Mouse (Mus musculus): Measurements from ENCODE around the gene Cd72. TPM values are rescaled to one million over a fixed set of nuclear protein-coding genes. Genes with fewer than 3 reads are reported as not detected.

The Cd72 gene
- 109 and 140 TPM in 2 replicates for polyA plus RNA-seq (2012; rRNA removed)

GRCm38 (mm10) chr4:43454041-43454836 is at the start of gene Cd72:
TSS of gene Cd72 (minus strand) at chr4:43454628.
- WGBS: 7% methylated on average over 20 of the region's 20 CpGs
- Histone ChIP-seq H3K4me1 (ENCODE audit: control insufficient read depth, insufficient read depth, insufficient read length) (peaks cover 36% of the 10 kb centered on the region; the same call in 1 of the 2 replicates), H3K4me3 (ENCODE audit: extremely low read depth, insufficient read depth, insufficient read length) (peak within 1 kb of the TSS; percentile 70), H3K27ac (ENCODE audit: insufficient read depth, low read length) (peak within 1 kb of the TSS; percentile 96), H3K27me3 (ENCODE audit: control insufficient read depth, insufficient read depth, low read length) (no peaks in the 10 kb centered on the region), H3K36me3 (ENCODE audit: control insufficient read depth, insufficient read depth, low read length) (peaks cover 9% of the 10 kb centered on the region; the same call in 1 of the 2 replicates)
- TF ChIP-seq CTCF (IDR thresholded peaks at IDR 0.05; ENCODE audit: extremely low read depth, insufficient read depth, insufficient read length, insufficient replicate concordance) (peak; percentile 45; the same call in 1 of the 2 replicates), POLR2A (IDR thresholded peaks at IDR 0.05; ENCODE audit: low read depth, low read length) (peak; percentile 92)
- peak; percentile 68 to 75 for DNase-seq (ENCODE audit: low read depth in 1 of 2, low spot score in 2 of 2)

- Histone ChIP-seq H3K36me3 (ENCODE audit: control insufficient read depth, insufficient read depth, low read length) (no peaks in the 10 kb centered on the region), H3K27ac (ENCODE audit: insufficient read depth, low read length) (no peak overlapping the region), H3K4me3 (ENCODE audit: extremely low read depth, insufficient read depth, insufficient read length) (no peak overlapping the region), H3K27me3 (ENCODE audit: control insufficient read depth, insufficient read depth, low read length) (no peaks in the 10 kb centered on the region), H3K4me1 (ENCODE audit: control insufficient read depth, insufficient read depth, insufficient read length) (peaks cover 16% of the 10 kb centered on the region)
- TF ChIP-seq POLR2A (IDR thresholded peaks at IDR 0.05; ENCODE audit: low read depth, low read length) (no peak), CTCF (IDR thresholded peaks at IDR 0.05; ENCODE audit: extremely low read depth, insufficient read depth, insufficient read length, insufficient replicate concordance) (no peak)
- 89% methylated on average over 6 of the region's 6 CpGs for WGBS
- DNase-seq (ENCODE audit: low read depth in 1 of 2, low spot score in 2 of 2): no peak
Measured at GRCm38 (mm10) chr4:43503506-43503905, 49.1 kb upstream of the Cd72 start.

GRCm38 (mm10) chr4:43503041-43503440 is 48.6 kb upstream of the Cd72 start:
- no peak overlapping the region for H3K27ac ChIP-seq (ENCODE audit: insufficient read depth, low read length)
- H3K4me3 ChIP-seq (ENCODE audit: extremely low read depth, insufficient read depth, insufficient read length): no peak overlapping the region
- no peaks in the 10 kb centered on the region for H3K36me3 ChIP-seq (ENCODE audit: control insufficient read depth, insufficient read depth, low read length)
- no peak for DNase-seq (ENCODE audit: low read depth in 1 of 2, low spot score in 2 of 2)
- 87% methylated on average over 2 of the region's 2 CpGs for WGBS
- H3K27me3 ChIP-seq (ENCODE audit: control insufficient read depth, insufficient read depth, low read length): no peaks in the 10 kb centered on the region
- TF ChIP-seq CTCF (IDR thresholded peaks at IDR 0.05; ENCODE audit: extremely low read depth, insufficient read depth, insufficient read length, insufficient replicate concordance) (no peak), POLR2A (IDR thresholded peaks at IDR 0.05; ENCODE audit: low read depth, low read length) (no peak)
- H3K4me1 ChIP-seq (ENCODE audit: control insufficient read depth, insufficient read depth, insufficient read length): peaks cover 18% of the 10 kb centered on the region

GRCm38 (mm10) chr4:43499407-43500333 is 45.2 kb upstream of the Cd72 start, which contains the start of gene Arhgef39:
TSS of gene Arhgef39 (minus strand) at chr4:43499695.
- Histone ChIP-seq H3K27me3 (ENCODE audit: control insufficient read depth, insufficient read depth, low read length) (no peaks in the 10 kb centered on the region), H3K4me3 (ENCODE audit: extremely low read depth, insufficient read depth, insufficient read length) (peak within 1 kb of the TSS; percentile 62), H3K4me1 (ENCODE audit: control insufficient read depth, insufficient read depth, insufficient read length) (peaks cover 14% of the 10 kb centered on the region), H3K27ac (ENCODE audit: insufficient read depth, low read length) (peak within 1 kb of the TSS; percentile 8; the same call in 1 of the 2 replicates), H3K36me3 (ENCODE audit: control insufficient read depth, insufficient read depth, low read length) (0 out of 2 replicates have a peak, but pooled peaks cover 2% of the 10 kb centered on the region)
- TF ChIP-seq CTCF (IDR thresholded peaks at IDR 0.05; ENCODE audit: extremely low read depth, insufficient read depth, insufficient read length, insufficient replicate concordance): no peak
- TF ChIP-seq POLR2A (IDR thresholded peaks at IDR 0.05; ENCODE audit: low read depth, low read length): no peak
- peak in 1 of 2 experiments; percentile 47 for DNase-seq (ENCODE audit: low read depth in 1 of 2, low spot score in 2 of 2)
- WGBS: 7% methylated on average over 50 of the region's 50 CpGs

- no peak overlapping the region for H3K27ac ChIP-seq (ENCODE audit: insufficient read depth, low read length)
- no peak for DNase-seq (ENCODE audit: low read depth in 1 of 2, low spot score in 2 of 2)
- peaks cover 14% of the 10 kb centered on the region for H3K4me1 ChIP-seq (ENCODE audit: control insufficient read depth, insufficient read depth, insufficient read length)
- WGBS: 6% methylated on average over 8 of the region's 8 CpGs
- peak overlapping the region; percentile 62 for H3K4me3 ChIP-seq (ENCODE audit: extremely low read depth, insufficient read depth, insufficient read length)
- TF ChIP-seq CTCF (IDR thresholded peaks at IDR 0.05; ENCODE audit: extremely low read depth, insufficient read depth, insufficient read length, insufficient replicate concordance) (no peak), POLR2A (IDR thresholded peaks at IDR 0.05; ENCODE audit: low read depth, low read length) (no peak)
- no peaks in the 10 kb centered on the region for H3K27me3 ChIP-seq (ENCODE audit: control insufficient read depth, insufficient read depth, low read length)
- H3K36me3 ChIP-seq (ENCODE audit: control insufficient read depth, insufficient read depth, low read length): 0 out of 2 replicates have a peak, but pooled peaks cover 2% of the 10 kb centered on the region
Measured at GRCm38 (mm10) chr4:43498983-43499382, 44.6 kb upstream of the Cd72 start.

GRCm38 (mm10) chr4:43497946-43498345 is 43.5 kb upstream of the Cd72 start:
- H3K4me1 ChIP-seq (ENCODE audit: control insufficient read depth, insufficient read depth, insufficient read length): peaks cover 14% of the 10 kb centered on the region
- no peak for DNase-seq (ENCODE audit: low read depth in 1 of 2, low spot score in 2 of 2)
- no peak overlapping the region for H3K4me3 ChIP-seq (ENCODE audit: extremely low read depth, insufficient read depth, insufficient read length)
- no peak overlapping the region for H3K27ac ChIP-seq (ENCODE audit: insufficient read depth, low read length)
- WGBS: 68% methylated on average over 4 of the region's 4 CpGs
- no peaks in the 10 kb centered on the region for H3K27me3 ChIP-seq (ENCODE audit: control insufficient read depth, insufficient read depth, low read length)
- H3K36me3 ChIP-seq (ENCODE audit: control insufficient read depth, insufficient read depth, low read length): 0 out of 2 replicates have a peak, but pooled peaks cover 2% of the 10 kb centered on the region
- TF ChIP-seq CTCF (IDR thresholded peaks at IDR 0.05; ENCODE audit: extremely low read depth, insufficient read depth, insufficient read length, insufficient replicate concordance) (no peak), POLR2A (IDR thresholded peaks at IDR 0.05; ENCODE audit: low read depth, low read length) (no peak)
